Mouse (Mus musculus): Measurements from ENCODE around the gene Pde6d.

DNA sequence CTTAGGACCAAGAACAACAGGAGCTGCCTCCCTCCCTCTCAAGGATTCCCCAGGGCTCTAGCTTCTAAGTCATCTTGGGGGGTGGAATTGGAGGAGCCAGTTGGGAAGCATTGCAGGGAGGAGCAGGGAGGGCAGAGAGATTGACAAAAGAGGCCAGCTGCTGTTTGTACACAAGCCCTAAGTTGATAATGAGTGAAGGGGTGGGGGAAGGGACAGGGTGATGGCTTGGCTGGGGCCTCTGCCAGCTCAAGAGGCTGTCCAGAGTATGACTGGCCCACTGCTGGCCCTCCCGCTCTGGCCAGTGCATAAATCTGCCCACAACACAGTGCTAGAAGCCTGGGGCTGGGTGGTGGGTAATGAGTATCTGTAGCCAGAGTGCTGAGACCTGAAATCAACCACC lies 77.0 kb downstream of the Pde6d start:
- TF ChIP-seq CTCF (IDR thresholded peaks at IDR 0.05; ENCODE audit: extremely low read depth, insufficient read depth, low read length) (no peak), POLR2A (IDR thresholded peaks at IDR 0.05; ENCODE audit: extremely low read depth, insufficient read depth, low read length) (no peak)

Measured in cortical plate, adult 2 months (tissue).